Mouse (Mus musculus): Measurements from ENCODE around the gene Gm16368. TPM values are rescaled to one million over a fixed set of nuclear protein-coding genes. Genes with fewer than 3 reads are reported as not detected.

Gene Gm16368
- polyA plus RNA-seq (2012; rRNA removed; ENCODE audit: low replicate concordance), result not detected in 2 replicates

DNA sequence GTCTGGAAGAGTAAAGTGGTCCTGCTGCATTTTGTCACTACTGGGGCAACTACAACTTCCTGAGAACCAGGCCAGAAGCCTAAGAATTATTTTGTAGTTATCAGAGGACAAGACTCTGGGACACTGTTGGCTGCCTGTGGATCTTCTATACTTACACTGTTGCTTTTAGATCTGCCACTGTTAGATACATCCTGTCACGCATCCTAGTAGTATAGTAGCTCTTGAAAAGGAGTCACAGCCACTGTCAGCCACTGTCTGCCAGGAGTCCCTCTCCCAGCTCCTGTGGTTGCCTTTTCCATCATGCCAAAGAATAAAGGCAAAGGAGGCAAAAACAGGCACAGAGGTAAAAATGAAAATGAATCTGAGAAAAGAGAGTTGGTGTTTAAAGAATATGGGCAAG is at the start of gene Gm16368:
Gene Gm16368 (plus strand): TSS at position 301 of the 400 bp plus-strand sequence.

Other genes with a start within 250 kb of the Gm16368 start
- not detected in 2 replicates for gene Gm2001, start 241.4 kb upstream of the Gm16368 start, polyA plus RNA-seq (2012; rRNA removed; ENCODE audit: low replicate concordance)
- not detected in 2 replicates for gene Gm2016, start 209.6 kb upstream of the Gm16368 start, polyA plus RNA-seq (2012; rRNA removed; ENCODE audit: low replicate concordance)
- gene Gm2022, start 188.3 kb upstream of the Gm16368 start, polyA plus RNA-seq (2012; rRNA removed; ENCODE audit: low replicate concordance), result not detected in 2 replicates
- not detected in 2 replicates for gene Gm2035, start 163.8 kb upstream of the Gm16368 start, polyA plus RNA-seq (2012; rRNA removed; ENCODE audit: low replicate concordance)
- not detected in 2 replicates for gene Gm2042, start 129.6 kb upstream of the Gm16368 start, polyA plus RNA-seq (2012; rRNA removed; ENCODE audit: low replicate concordance)
- not detected in 2 replicates for gene Gm2075, start 71.8 kb upstream of the Gm16368 start, polyA plus RNA-seq (2012; rRNA removed; ENCODE audit: low replicate concordance)
- gene Gm6803, start 64.9 kb upstream of the Gm16368 start, polyA plus RNA-seq (2012; rRNA removed; ENCODE audit: low replicate concordance), result not detected in 2 replicates
- not detected in 2 replicates for gene Gm2056, start 56.7 kb upstream of the Gm16368 start, polyA plus RNA-seq (2012; rRNA removed; ENCODE audit: low replicate concordance)
- not detected in 2 replicates for gene Gm10436, start 98.4 kb downstream of the Gm16368 start, polyA plus RNA-seq (2012; rRNA removed; ENCODE audit: low replicate concordance)
- not detected in 2 replicates for gene Gm8332, start 166.4 kb downstream of the Gm16368 start, polyA plus RNA-seq (2012; rRNA removed; ENCODE audit: low replicate concordance)
- gene Gm5662, start 190.8 kb downstream of the Gm16368 start, polyA plus RNA-seq (2012; rRNA removed; ENCODE audit: low replicate concordance), result not detected in 2 replicates
- gene Gm5039, start 240.3 kb downstream of the Gm16368 start, polyA plus RNA-seq (2012; rRNA removed; ENCODE audit: low replicate concordance), result not detected in 2 replicates